Mouse (Mus musculus) embryonic stem cell, embryonic (primary cell): ENCODE measurements around the gene Gm10840.

Experiments used
- CTCF ChIA-PET, 4 experiments: fragments of 300-600 bp in 2 of 4; fragments of 350-600 bp in 2 of 4; sonication (Branson Sonifier 250); formaldehyde crosslinking; loops; one replicate each; lab custom pipeline; 2022; ENCODE audit warnings: inconsistent platforms in 2 of 4; lab: Charles Lee
- POLR2A ChIA-PET, 4 experiments: fragments of 300-600 bp in 2 of 4; fragments of 350-600 bp in 2 of 4; sonication (Branson Sonifier 250); formaldehyde crosslinking; loops; one replicate each; lab custom pipeline; 2022; ENCODE audit warnings: antibody characterized with exemption in 4 of 4, inconsistent platforms in 1 of 4; lab: Charles Lee

Gm10840 gene

DNA sequence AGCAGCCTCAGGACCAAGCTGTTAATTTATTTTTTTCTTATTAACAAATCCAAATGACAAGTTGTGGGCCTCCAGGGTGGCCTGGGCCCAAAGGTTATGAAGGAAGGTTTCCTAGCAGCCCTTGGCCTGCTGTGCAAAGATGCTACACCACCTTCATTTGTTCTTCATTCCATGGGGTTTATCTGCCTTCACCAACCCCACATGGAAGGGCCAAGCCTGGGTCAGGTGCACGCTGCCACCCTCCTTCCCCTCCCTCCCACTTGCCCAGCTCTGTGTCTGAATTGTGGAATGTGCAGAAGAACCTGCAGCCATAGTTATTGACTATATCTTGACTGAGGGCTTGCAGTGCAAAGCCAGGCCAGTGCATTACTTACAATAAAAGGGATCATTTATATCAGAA is 4.4 kb upstream of the Gm10840 start:
- CTCF ChIA-PET, result no interaction called here

DNA sequence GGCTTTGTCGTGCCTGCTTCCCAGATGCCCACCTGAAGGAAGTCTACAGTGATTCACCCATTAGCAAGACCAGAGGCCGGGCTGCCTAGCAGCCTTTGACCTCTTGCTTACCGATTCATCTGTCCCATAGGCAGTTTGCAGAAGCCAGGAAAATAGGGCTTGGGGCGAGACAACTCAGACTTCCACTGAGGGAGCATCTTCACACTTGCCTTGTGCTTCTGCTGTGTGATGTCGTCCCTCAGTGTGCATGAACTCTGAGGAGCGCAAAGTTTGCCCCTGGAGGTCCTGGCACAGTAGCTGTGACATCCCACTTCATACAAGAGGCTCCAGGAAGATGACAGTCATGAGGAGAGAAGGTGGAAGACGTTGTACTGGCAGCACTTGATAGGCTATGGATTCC is 3.5 kb upstream of the Gm10840 start:
- ChIA-PET CTCF (no interaction called here), POLR2A (interaction anchor here in 2 of 4 experiments (1.3 to 3.1 kb wide), 5 partner anchors 7 to 100 kb away, joined by 3 to 16 read pairs (median 6); no protein-coding TSS in a partner anchor)

More for the DNA sequence above, 4.4 kb upstream of the Gm10840 start:
- POLR2A ChIA-PET, result interaction anchor here in 2 of 4 experiments (0.6 to 3.2 kb wide), 8 partner anchors 10 to 815 kb away, joined by 3 to 16 read pairs (median 3); no protein-coding TSS in a partner anchor

DNA sequence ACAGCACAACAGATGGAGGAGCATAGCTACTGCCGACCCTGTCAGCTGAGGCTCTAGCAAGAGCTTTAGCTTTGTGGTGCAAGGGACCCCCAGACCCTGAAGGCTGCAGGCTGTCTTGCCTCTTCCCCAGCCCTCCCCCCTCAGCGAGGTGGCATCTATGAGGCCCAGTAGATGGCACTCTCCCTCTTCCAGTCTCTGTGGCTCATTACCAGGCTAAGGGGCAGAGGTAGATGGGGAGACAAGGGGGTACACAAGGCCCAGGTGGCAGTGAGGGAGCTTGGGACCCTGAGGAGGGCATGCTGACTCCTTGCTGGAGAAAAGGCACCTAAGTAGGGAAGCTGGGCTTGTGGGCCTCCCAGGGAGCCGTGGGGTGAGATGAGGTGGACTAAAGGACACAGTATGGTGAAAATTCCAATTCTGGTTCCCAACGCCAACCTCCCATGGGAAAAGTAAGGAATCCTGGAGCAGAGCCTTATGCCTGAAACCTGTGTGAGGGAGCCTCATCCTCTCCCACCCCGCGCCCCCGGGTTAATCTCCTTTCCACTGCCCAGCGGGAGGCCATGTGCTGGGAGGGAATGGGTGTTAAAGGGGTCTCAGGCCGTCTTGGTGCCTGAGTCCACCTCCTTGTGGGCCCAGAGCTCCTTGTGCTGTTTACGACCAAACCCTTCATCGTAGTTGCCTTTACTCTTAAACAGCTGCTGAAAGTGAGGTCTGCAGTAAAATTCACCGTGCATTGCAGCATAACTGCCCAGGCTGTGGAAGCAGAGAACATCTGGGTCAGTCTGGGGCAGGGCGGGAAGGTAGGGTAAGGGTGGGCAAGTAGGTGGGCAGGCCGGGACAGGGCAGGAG is 2.3 kb upstream of the Gm10840 start:
- ChIA-PET CTCF (interaction anchor here in 1 of 4 experiments (0.7 to 1.3 kb wide), 3 partner anchors 12 to 36 kb away, joined by 3 to 6 read pairs (median 4); no protein-coding TSS in a partner anchor), POLR2A (interaction anchor here in 3 of 4 experiments (0.6 to 3.1 kb wide), 20 partner anchors 8 to 269 kb away, joined by 3 to 16 read pairs (median 4); partner anchors contain the start of genes Ccdc47 (in 1 of the 3), Map3k3 (in 1 of the 3) and Strada (in 1 of the 3))

DNA sequence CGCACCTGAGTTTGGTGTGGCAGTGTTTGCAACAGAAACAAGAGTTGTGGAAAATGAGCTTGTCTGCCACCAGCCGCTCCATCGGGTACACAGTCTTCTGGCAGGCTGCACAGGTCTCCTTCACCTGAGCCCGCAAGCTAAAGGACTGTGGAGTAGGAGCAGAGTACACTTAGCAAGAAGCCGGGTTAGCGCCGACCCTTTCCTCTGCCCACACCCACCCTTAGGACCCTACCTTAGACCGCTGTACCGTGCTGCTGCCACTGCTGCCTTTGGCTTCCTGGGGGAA is 1.8 kb upstream of the Gm10840 start:
- ChIA-PET CTCF (interaction anchor here in 2 of 4 experiments (0.5 to 1.1 kb wide), 4 partner anchors 13 to 190 kb away, joined by 3 to 5 read pairs (median 4); no protein-coding TSS in a partner anchor), POLR2A (interaction anchor here in 3 of 4 experiments (0.6 to 3.1 kb wide), 18 partner anchors 9 to 208 kb away, joined by 3 to 16 read pairs (median 4); partner anchors contain the start of genes Ccdc47 (in 1 of the 3), Map3k3 (in 1 of the 3) and Strada (in 1 of the 3))

DNA sequence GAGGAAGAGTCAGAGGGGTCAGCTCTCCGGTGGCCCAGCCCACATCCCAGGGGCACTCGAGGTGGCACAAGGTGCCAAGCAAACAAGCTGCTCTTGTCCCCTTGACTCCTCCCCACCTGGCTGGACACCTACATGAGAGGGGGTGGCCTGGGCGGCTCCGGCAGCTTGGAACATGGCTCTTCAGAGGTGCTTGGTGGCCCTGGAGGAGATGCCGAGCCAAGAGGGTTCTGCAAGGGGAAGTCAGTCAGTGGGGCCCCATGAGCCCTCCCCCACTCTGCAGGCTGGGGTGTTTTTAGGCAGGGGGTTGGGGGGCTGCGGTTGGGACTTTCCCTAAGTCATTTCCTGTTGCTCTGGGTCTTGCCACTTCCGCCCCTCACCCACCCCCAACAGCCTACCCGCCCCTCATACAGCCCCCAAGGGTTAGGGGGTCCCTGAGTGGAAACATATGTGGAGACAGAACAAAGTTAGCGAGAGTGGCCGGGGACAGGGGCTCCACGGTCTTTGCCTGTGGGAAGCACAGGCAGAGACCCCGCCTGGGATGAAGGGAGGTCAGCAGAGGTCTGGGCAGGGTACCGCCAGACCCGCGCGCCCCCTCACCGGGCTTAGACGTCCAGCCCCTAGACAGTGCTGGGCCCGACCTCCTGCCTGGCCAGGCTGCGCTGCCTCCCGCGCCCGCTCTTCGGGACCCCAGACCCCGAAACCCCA is 1.3 kb upstream of the Gm10840 start:
- CTCF ChIA-PET, result interaction anchor here in 2 of 4 experiments (0.5 to 1.1 kb wide), 4 partner anchors 13 to 190 kb away, joined by 3 to 5 read pairs (median 4); no protein-coding TSS in a partner anchor
- POLR2A ChIA-PET, result interaction anchor here in 3 of 4 experiments (0.6 to 3.1 kb wide), 18 partner anchors 9 to 209 kb away, joined by 3 to 16 read pairs (median 4); partner anchors contain the start of genes Ccdc47 (in 1 of the 3), Map3k3 (in 1 of the 3) and Strada (in 1 of the 3)

DNA sequence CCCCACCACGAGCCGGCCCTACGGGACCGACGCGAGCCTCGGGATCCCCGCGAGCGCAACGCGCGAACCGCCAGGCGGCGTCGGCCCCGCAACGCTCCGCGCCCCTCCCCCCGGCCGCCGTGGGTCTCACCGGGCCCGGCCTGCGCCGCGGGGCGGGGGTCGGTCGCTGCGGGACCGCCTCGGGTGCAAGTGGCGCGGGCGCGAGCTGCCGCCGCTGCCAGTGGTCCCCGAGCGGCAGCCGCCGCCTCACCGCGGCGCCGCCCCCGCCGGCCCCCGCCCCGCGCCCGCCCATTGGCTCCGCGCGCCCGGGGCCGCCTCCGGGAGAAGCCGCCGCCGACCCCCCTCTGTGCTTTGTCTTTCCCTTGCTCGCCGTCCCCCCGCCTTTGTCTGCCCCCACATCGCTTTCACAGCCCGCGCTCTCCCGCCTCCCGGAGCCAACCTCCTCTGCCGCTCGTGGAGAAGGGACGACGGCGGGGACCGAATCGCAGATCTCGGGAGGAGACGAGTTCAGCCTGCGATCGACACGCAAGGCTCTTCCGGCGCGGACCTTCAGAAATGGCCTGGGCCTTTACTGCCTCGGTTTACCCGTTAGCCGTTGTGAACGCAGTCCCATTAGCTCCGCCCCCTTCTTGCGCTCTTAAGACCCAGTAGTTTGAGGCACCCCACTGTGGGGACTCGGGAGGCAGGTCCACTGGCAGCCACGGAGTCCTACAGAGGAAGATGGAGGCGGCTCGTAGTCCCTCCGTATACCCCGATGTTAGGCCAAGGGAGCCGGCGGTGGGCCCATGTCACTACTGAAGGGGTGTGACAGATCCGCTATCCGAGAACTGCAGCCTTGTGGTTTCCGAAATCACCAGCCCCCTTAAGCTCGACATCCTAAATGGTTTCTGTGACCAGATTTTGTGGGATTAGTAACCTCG is 469 bp upstream of the Gm10840 start:
- CTCF ChIA-PET, result interaction anchor here in 2 of 4 experiments (0.5 to 1.1 kb wide), 3 partner anchors 171 to 233 kb away, joined by 3 to 4 read pairs (median 3); no protein-coding TSS in a partner anchor
- POLR2A ChIA-PET, result interaction anchor here in 3 of 4 experiments (0.7 to 2.8 kb wide), 29 partner anchors 8 to 838 kb away, joined by 3 to 31 read pairs (median 4); partner anchors contain the start of genes Ccdc47 (in 2 of the 3), Cep95 (in 1 of the 3), Ddx5 (in 1 of the 3) and Map3k3 (in 1 of the 3)

DNA sequence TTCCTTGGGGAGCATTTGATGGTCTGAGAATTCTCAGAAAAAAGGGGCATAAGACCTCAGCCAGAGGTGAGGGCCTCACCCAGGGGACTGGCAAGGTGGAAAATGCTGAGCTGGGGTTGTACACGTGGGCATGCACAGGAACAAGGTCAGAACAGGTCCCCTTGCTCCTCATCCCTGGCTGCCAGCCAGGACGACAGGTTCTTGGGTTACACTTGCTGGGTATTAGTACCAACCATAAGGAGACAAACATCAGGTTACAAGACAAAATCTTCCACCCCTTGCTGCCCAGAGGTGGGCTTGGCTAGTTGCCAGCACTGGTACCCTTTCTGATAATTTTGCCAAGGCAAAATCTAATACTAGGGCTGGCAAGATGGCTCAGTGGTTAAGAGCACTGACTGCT is 1.6 kb downstream of the Gm10840 start:
- POLR2A ChIA-PET, result interaction anchor here in 3 of 4 experiments (0.6 to 2.8 kb wide), 17 partner anchors 9 to 326 kb away, joined by 3 to 31 read pairs (median 4); partner anchors contain the start of gene Ern1 (in 1 of the 3)
- CTCF ChIA-PET, result interaction anchor here in 2 of 4 experiments (1.0 to 1.3 kb wide), 3 partner anchors 18 to 236 kb away, joined by 3 read pairs; no protein-coding TSS in a partner anchor

DNA sequence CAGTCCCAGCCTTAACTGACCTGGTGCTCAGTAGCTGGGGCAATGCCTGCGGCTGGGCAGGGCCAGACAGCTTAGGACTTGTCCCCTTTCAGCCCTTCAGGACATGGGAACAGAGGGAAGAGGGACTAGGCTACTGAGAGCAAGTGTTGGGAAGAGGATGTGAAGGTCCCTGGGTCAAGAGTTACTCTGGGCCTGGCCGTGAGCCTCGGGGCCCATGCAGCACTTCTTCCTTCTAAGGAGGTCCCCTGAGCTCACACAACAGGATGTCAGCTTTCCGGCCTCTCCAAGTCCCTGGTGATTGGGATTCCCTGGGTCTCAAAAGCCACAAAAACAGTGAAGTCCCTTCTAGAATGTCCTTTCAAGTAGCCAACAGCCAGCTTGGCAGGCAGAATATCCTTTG is 2.9 kb downstream of the Gm10840 start:
- ChIA-PET CTCF (no interaction called here), POLR2A (interaction anchor here in 3 of 4 experiments (0.5 to 1.4 kb wide), 6 partner anchors 15 to 1220 kb away, joined by 3 to 5 read pairs (median 4); no protein-coding TSS in a partner anchor)

DNA sequence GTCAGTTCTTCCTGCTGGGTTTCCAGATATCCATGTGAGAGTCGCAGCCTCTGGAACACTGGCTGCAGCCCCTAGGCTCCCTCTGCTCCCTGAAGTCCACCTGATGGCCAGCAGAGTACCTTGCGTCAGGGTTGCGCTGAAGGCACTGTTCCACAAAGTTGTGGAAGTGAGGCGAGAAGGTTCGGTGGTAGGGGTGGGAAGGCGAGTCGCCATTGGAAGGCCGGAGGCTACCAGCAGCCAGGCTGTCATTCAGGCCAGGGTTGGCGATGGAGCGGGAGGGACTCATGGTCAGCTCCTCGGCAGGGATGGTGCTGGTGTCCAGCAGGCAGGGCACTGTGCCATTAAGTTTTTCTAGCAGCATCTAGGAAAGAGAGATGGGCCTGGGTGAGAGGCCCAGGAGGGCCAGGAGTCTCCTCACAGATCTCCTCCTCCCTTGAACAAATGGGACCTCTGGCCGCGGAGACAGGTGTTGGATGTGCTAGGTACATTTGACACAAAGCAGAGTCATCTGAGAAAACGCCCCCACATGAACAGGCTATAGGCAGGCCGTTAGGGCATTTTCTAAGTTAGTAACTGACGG is 4.0 kb downstream of the Gm10840 start:
- POLR2A ChIA-PET, result interaction anchor here in 2 of 4 experiments (1.2 to 3.4 kb wide), 2 partner anchors 29 to 30 kb away, joined by 4 to 12 read pairs; no protein-coding TSS in a partner anchor

DNA sequence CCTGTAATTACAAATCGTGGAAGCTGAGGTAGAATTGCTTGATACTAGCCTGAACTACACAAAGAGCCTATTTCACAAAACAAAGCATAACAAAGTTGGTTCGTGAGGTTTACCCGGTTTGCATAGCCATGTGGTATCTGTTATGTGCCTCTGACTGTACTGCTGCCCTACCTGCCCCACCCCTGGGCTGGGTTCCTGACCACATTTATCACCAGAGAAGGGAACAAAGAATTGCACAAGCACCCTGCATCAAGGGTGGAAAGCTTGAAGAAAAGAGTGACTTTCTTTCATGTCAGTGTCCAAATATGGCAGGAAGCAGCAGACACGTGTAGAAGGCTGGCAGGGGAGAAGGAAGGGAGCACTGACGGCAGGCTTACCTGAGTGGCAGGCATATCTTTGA is 6.8 kb downstream of the Gm10840 start:
- POLR2A ChIA-PET, result interaction anchor here in 2 of 4 experiments (1.0 to 3.4 kb wide), 4 partner anchors 18 to 26 kb away, joined by 3 to 12 read pairs (median 4); no protein-coding TSS in a partner anchor
- CTCF ChIA-PET, result interaction anchor here in 3 of 4 experiments (0.5 to 0.8 kb wide), 4 partner anchors 72 to 575 kb away, joined by 3 to 4 read pairs (median 3); no protein-coding TSS in a partner anchor

More for the DNA sequence above, 4.0 kb downstream of the Gm10840 start:
- CTCF ChIA-PET, result no interaction called here

DNA sequence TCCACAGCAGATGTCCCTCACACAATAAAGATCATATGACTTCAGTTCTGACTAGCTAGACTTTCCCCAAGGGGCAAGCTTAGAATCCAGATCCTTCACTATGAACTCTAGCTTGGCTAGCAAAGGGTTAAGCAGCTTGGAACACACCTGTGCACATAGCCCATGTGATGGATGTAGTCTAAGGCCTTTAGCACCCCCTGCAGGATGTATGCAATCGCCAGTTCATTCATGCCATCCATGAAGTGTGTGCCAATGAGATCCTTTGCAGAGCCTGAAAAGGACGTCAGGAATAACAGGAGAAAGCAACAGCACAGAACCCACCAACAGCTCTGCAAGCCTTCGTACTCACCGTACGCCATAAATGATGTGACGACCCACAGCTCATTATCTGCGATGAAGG is 10.2 kb downstream of the Gm10840 start:
- ChIA-PET CTCF (interaction anchor here in 2 of 4 experiments (0.5 to 1.4 kb wide), 3 partner anchors 85 to 831 kb away, joined by 3 to 10 read pairs (median 4); no protein-coding TSS in a partner anchor), POLR2A (interaction anchor here in 3 of 4 experiments (0.6 to 1.9 kb wide), 7 partner anchors 9 to 87 kb away, joined by 3 to 7 read pairs (median 4); partner anchors contain the start of genes Ccdc47 (in 1 of the 3), Ddx42 (in 1 of the 3) and Map3k3 (in 1 of the 3))

DNA sequence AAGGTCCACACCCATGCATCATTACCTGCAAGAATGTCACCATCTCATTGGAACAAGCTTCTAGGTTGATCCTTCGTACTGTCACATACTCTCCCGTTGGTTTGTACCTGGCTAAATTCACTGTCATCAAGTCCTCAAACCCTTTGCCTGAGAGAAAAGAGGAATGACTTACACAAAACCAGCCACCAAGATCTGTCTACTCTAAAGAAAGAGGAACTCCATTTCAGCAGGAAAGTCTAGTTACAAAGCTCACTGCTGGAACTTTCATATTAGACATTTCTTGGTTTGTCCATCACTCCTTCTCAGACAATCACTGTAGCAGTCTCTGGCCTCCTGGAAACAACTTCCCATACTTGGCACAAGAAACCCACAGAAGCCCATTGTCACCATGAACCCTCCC is 12.6 kb downstream of the Gm10840 start:
- CTCF ChIA-PET, result interaction anchor here in 1 of 4 experiments (0.6 kb wide), 1 partner anchor 468 kb away, joined by 3 read pairs; no protein-coding TSS in a partner anchor

DNA sequence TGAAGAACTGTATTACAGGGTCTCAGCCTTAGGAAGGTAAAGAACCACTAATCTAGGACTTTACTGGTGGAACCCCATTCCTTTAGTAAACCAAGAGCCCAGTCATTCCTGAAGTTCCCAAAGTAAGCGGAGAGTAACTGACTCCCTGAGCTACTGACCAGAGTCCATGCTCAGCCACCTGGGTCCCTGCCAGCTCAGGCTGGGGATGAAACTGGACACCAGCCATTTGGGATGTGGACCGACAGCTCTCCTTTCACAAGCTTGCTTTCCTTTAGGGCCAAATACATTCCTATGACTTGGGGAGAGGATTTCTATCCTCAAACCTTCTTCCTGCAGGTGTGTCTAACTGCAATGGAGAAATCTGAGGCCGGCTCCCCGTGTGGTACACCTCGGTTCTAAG is 13.7 kb downstream of the Gm10840 start:
- ChIA-PET CTCF (interaction anchor here in 1 of 4 experiments (0.5 kb wide), 1 partner anchor 67 kb away, joined by 4 read pairs; no protein-coding TSS in a partner anchor), POLR2A (interaction anchor here in 3 of 4 experiments (1.4 to 3.1 kb wide), 6 partner anchors 8 to 82 kb away, joined by 4 to 19 read pairs (median 10); no protein-coding TSS in a partner anchor)

More for the DNA sequence above, 12.6 kb downstream of the Gm10840 start:
- POLR2A ChIA-PET, result interaction anchor here (0.5 to 3.1 kb wide), 7 partner anchors 9 to 50 kb away, joined by 3 to 19 read pairs (median 10); partner anchors contain the start of genes Gm10840 (in 1 of the 4) and Limd2 (in 1 of the 4)

DNA sequence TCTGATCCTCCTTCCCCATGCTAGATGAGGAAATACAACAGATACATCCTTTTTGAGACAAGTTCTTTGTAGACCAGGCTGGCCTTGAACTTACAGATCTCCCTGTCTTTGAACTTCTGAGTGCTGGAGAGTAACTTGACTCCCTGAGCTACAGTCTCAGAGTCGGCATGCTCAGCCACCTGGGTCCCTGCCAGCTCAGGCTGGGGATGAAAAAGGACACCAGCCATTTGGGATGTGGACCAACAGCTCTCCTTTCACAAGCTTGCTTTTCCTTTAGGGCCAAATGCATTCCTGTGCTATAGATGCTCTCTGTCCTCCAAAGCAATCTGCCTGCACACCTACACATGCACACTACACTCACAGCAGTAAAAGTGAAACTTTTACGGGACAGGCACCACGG is 14.4 kb downstream of the Gm10840 start:
- POLR2A ChIA-PET, result interaction anchor here in 3 of 4 experiments (1.0 to 3.1 kb wide), 11 partner anchors 9 to 82 kb away, joined by 3 to 19 read pairs (median 5); partner anchors contain the start of genes Ccdc47 (in 1 of the 3), Ddx42 (in 1 of the 3), Gm10840 (in 1 of the 3) and Limd2 (in 1 of the 3)
- CTCF ChIA-PET, result no interaction called here

DNA sequence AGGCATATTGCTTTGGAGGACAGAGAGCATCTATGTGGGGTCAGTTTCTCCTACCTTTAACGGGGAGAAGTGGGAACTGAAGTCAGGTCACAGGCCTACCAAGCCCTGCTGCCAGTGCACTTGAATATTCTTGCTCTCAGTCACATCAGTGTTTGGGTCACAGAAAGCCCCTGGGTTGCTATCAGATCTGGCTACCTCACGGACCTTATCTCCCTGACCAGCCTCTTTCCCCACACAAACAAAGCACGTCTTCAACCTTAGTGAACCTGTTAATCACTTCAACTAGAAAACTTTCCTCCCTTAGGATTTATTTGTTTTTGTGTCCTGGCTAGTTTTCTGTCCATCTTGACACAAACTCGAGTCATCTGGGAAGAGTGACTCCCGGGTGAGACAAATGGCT is 15.7 kb downstream of the Gm10840 start:
- ChIA-PET POLR2A (interaction anchor here in 1 of 4 experiments (1.3 to 1.4 kb wide), 3 partner anchors 15 to 40 kb away, joined by 3 to 5 read pairs (median 4); partner anchors contain the start of genes Ccdc47, Ddx42, Gm10840 and Limd2), CTCF (no interaction called here)
